Mouse (Mus musculus): Measurements from ENCODE around the gene Clec4d. TPM values are rescaled to one million over a fixed set of nuclear protein-coding genes. Genes with fewer than 3 reads are reported as not detected.

The Clec4d gene
- total RNA-seq (2023; ENCODE audit: inconsistent age): not detected in 4 replicates

GRCm38 (mm10) chr6:123261555-123262161 is at the start of gene Clec4d:
TSS of gene Clec4d (plus strand) at chr6:123262111.

DNA sequence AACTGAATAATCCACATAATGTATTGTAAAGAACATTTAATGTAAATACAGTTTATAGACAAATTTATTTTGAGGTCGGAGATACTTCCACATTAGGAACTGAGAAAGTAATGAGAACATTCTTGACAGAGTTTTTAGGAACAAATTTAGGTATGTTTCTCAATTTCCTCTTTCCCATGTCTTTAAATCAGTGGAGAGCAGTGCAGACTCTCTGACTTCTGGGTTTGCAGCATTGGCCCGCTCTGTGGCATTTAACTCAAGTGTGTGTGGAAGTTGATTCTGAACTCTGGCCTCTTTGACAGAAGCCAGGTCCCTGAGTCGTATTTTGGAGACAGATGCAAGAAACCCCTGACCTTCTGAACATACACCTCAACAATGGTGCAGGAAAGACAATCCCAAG is 32.3 kb upstream of the Clec4d start, which contains the start of gene Clec4n:
Clec4n (plus strand) TSS at position 200 of the 400 bp plus-strand sequence.

GRCm38 (mm10) chr6:123289753-123290152 is 27.8 kb downstream of the Clec4d start, which contains the start of gene Clec4e:
TSS of gene Clec4e (minus strand) at chr6:123289870.

DNA sequence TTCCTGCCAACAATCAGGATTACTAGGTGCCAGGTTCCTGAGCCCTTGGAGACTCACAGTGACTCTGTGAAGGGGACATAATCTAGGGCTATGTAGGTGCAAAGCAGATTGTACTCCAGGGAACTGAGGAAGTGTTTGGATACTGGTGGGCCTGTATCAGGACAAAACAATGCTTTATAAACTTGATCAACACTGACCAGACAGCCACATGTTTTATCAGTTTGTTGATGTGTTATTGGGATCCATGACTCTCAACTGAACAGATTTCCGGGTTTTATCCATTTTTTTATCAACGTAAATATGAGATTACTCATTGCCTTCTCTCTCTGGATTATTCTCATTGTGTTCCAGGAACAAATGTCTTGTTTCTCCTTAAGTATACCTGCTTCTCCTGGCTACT is 46.1 kb downstream of the Clec4d start, which contains the start of gene Vmn2r19:
Vmn2r19 (plus strand) TSS at position 301 of the 400 bp plus-strand sequence.

Other genes starting within 250 kb of the Clec4d start
- not detected in 4 replicates for gene Clec4b1, start 212.1 kb upstream of the Clec4d start, total RNA-seq (2023; ENCODE audit: inconsistent age)
- 1.3 to 1.8 TPM (median 1.6 TPM) in 4 replicates for gene Clec4a2, start 155.7 kb upstream of the Clec4d start, total RNA-seq (2023; ENCODE audit: inconsistent age)
- gene Clec4b2, start 89.2 kb upstream of the Clec4d start, total RNA-seq (2023; ENCODE audit: inconsistent age): not detected in 4 replicates
- gene Clec4n, start 32.3 kb upstream of the Clec4d start, total RNA-seq (2023; ENCODE audit: inconsistent age): 0.45 to 2.1 TPM (median 1.4 TPM) in 4 replicates
- gene Clec4e, start 27.8 kb downstream of the Clec4d start, total RNA-seq (2023; ENCODE audit: inconsistent age): not detected in 4 replicates
- gene Vmn2r19, start 46.2 kb downstream of the Clec4d start, total RNA-seq (2023; ENCODE audit: inconsistent age): not detected in 4 replicates
- not detected in 4 replicates for gene Vmn2r20, start 156.0 kb downstream of the Clec4d start, total RNA-seq (2023; ENCODE audit: inconsistent age)

Data from B cell, adult (primary cell).